ENCODE assay signal across 8 mouse cellular contexts in the genomic region with DNA sequence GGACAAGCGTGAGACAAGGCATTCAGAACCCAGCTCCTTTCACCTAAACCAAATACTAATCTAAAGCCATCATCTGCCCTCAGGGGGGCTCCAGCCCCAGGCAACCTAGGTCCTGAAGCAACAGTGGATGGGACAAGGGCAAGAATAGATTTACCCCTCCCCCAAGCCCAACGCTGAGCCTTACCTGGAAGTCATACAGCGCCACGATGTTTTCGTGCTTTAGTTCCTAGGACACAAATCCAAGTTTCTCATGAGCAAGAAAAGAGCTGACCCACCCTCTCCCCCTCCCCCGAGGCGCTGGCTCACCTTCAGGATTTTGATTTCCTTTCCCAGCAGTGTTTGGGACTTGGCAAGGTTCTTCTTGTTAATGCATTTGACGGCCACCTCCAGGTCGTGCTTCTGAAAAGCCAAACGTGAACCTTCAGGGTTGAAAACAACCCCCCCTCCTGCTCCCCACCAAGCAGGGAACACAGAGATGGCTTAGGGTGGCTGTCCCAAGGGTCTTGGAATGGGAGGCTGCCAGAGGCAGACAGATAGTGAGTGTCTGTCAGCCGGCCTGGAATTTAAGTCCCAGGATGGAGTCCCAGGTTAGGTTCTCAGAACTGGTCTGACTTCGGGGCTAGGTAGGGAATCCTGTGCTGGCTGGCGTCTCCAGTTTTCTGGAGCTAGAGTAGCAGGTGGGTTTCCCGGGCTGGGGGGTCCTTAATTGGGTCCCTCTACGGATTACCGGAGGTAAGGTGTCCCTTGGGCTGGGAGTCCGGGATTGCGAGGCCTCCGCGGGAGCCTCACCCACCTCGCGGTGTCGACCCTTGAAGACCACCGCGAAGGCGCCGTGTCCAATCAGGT. TPM values are rescaled to one million over a fixed set of nuclear protein-coding genes. Genes with fewer than 3 reads are reported as not detected.
A peak's percentile ranks its signal among the peaks of the same experiment; 100 is the strongest.
DNase-seq lines count a peak whose midpoint lies in the region; ATAC-seq and TF ChIP-seq lines count a peak whose summit lies in the region.

No protein-coding gene starts in this region.

- H3K9me3 ChIP-seq in lung, embryonic 16.5 days (ENCODE audit: control insufficient read depth, low read length), result no peaks in the 10 kb centered on the region

- DNase-seq in spleen, adult 2 months (ENCODE audit: low read depth in 1 of 2, low spot score in 2 of 2), result no peak
- DNase-seq in spleen, adult 18-20 months, result no peak
- peak; percentile 55 to 60 for DNase-seq in cerebellum, adult 2 months
- peak; percentile 32 to 70 for DNase-seq in heart, adult 18-20 months
- peak; percentile 59 for DNase-seq in kidney, adult 18-20 months
- DNase-seq in splenic B cell, adult 2 months (ENCODE audit: low read depth, low spot score), result peak; percentile 22
- no peak for DNase-seq in right cerebral cortex, adult 2 months (ENCODE audit: low spot score in 2 of 2)

- H3K36me3 ChIP-seq in spleen, adult 2 months (ENCODE audit: control insufficient read depth, insufficient read depth, low read length), result no peaks in the 10 kb centered on the region
- H3K36me3 ChIP-seq in lung, embryonic 16.5 days (ENCODE audit: control insufficient read depth, insufficient read depth, low read length), result peaks cover 8% of the 10 kb centered on the region
- no peaks in the 10 kb centered on the region for H3K36me3 ChIP-seq in splenic B cell, adult 2 months (ENCODE audit: control insufficient read depth, insufficient read depth, low read length, poor library complexity, severe bottlenecking)

- no peak for ATAC-seq in lung, embryonic 16.5 days (ENCODE audit: low read depth)

- 4% methylated on average over 27 of the region's 27 CpGs for WGBS in spleen, adult 2 months
- under 1% methylated on average over 27 of the region's 27 CpGs for WGBS in cerebellum, adult 2 months
- under 1% methylated on average over 27 of the region's 27 CpGs for WGBS in lung, embryonic 16.5 days

- H3K27ac ChIP-seq in spleen, adult 2 months (ENCODE audit: insufficient read depth, low read length), result peak overlapping the region; percentile 65; the same call in 1 of the 2 replicates
- peak overlapping the region; percentile 65 for H3K27ac ChIP-seq in cerebellum, adult 2 months (ENCODE audit: insufficient read depth, low read length)
- H3K27ac ChIP-seq in lung, embryonic 16.5 days (ENCODE audit: low read length), result peak overlapping the region; percentile 74

- H3K4me2 ChIP-seq in lung, embryonic 16.5 days (ENCODE audit: low read depth, low read length), result peak overlapping the region; percentile 91

- H3K9ac ChIP-seq in lung, embryonic 16.5 days (ENCODE audit: low read length), result peak overlapping the region; percentile 97

- no peaks in the 10 kb centered on the region for H3K27me3 ChIP-seq in spleen, adult 2 months (ENCODE audit: control insufficient read depth, insufficient read depth, low read length)
- no peaks in the 10 kb centered on the region for H3K27me3 ChIP-seq in cerebellum, adult 2 months (ENCODE audit: control insufficient read depth, insufficient read depth, low read length)
- no peaks in the 10 kb centered on the region for H3K27me3 ChIP-seq in lung, embryonic 16.5 days (ENCODE audit: control insufficient read depth, insufficient read depth, low read depth, low read length)
- H3K27me3 ChIP-seq in splenic B cell, adult 2 months (ENCODE audit: control insufficient read depth, insufficient read depth, low read length, poor library complexity, severe bottlenecking), result no peaks in the 10 kb centered on the region

- H3K4me1 ChIP-seq in spleen, adult 2 months (ENCODE audit: control insufficient read depth, insufficient read depth, insufficient read length), result peaks cover 14% of the 10 kb centered on the region
- H3K4me1 ChIP-seq in cerebellum, adult 2 months (ENCODE audit: control insufficient read depth, insufficient read depth, low read length), result peaks cover 17% of the 10 kb centered on the region
- peaks cover 13% of the 10 kb centered on the region for H3K4me1 ChIP-seq in lung, embryonic 16.5 days (replicated peaks; ENCODE audit: control insufficient read depth, insufficient read depth, low read length)

- TF ChIP-seq POLR2A in spleen, adult 2 months (IDR thresholded peaks at IDR 0.05; ENCODE audit: low read depth, low read length), result no peak
- TF ChIP-seq POLR2A in cerebellum, adult 2 months (IDR thresholded peaks at IDR 0.05; ENCODE audit: borderline replicate concordance, insufficient read depth, low read length), result no peak

- H3K4me3 ChIP-seq in spleen, adult 2 months (ENCODE audit: extremely low read depth, insufficient read depth, insufficient read length), result peak overlapping the region; percentile 93
- H3K4me3 ChIP-seq in cerebellum, adult 2 months (replicated peaks; ENCODE audit: insufficient read depth, low read depth, low read length), result peak overlapping the region; percentile 84
- H3K4me3 ChIP-seq in lung, embryonic 16.5 days (ENCODE audit: low read length), result peak overlapping the region; percentile 81

- TF ChIP-seq CTCF in spleen, adult 2 months (IDR thresholded peaks at IDR 0.05; ENCODE audit: extremely low read depth, insufficient read depth, insufficient read length, insufficient replicate concordance), result no peak
- TF ChIP-seq CTCF in cerebellum, adult 2 months (IDR thresholded peaks at IDR 0.05; ENCODE audit: borderline replicate concordance, insufficient read depth, low read depth, low read length), result no peak

RNA-seq across cellular contexts. Expression of a gene that starts 0.9 kb away (rescaled TPM):
- 39.9 and 40.6 TPM in 2 replicates for polyA plus RNA-seq in spleen, adult 2 months (2012; rRNA removed)
- polyA plus RNA-seq in cerebellum, adult 2 months (2012; rRNA removed), result 94.7 and 96.0 TPM in 2 replicates
- total RNA-seq in heart, adult 18-20 months (2021), result 10 to 100 TPM; 66.3 to 78.1 TPM
- 13.1 and 16.3 TPM in 2 replicates for polyA plus RNA-seq in lung, embryonic 16.5 days (2015; fragmentation: Nextera tagmentation; extraction: Ambion mirVana)

RNA-seq across cellular contexts. Expression of a gene that starts 28.6 kb away (rescaled TPM):
- polyA plus RNA-seq in spleen, adult 2 months (2012; rRNA removed), result 19.2 and 20.9 TPM in 2 replicates
- 26.5 and 28.8 TPM in 2 replicates for polyA plus RNA-seq in cerebellum, adult 2 months (2012; rRNA removed)
- total RNA-seq in heart, adult 18-20 months (2021), result 10 to 100 TPM; 23.2 to 23.8 TPM
- polyA plus RNA-seq in lung, embryonic 16.5 days (2015; fragmentation: Nextera tagmentation; extraction: Ambion mirVana), result 25.2 and 27.8 TPM in 2 replicates

RNA-seq across cellular contexts. Expression of a gene that starts 30.5 kb away (rescaled TPM):
- 26.3 and 26.8 TPM in 2 replicates for polyA plus RNA-seq in spleen, adult 2 months (2012; rRNA removed)
- 21.6 and 24.4 TPM in 2 replicates for polyA plus RNA-seq in cerebellum, adult 2 months (2012; rRNA removed)
- 10 to 100 TPM; 16.4 to 21.0 TPM for total RNA-seq in heart, adult 18-20 months (2021)
- 28.1 and 33.1 TPM in 2 replicates for polyA plus RNA-seq in lung, embryonic 16.5 days (2015; fragmentation: Nextera tagmentation; extraction: Ambion mirVana)

RNA-seq across cellular contexts. Expression of a gene that starts 30.7 kb away (rescaled TPM):
- polyA plus RNA-seq in spleen, adult 2 months (2012; rRNA removed), result 6.7 and 12.3 TPM in 2 replicates
- 2.2 and 3.3 TPM in 2 replicates for polyA plus RNA-seq in cerebellum, adult 2 months (2012; rRNA removed)
- 1 to 10 TPM; 2.1 to 2.3 TPM for total RNA-seq in heart, adult 18-20 months (2021)
- 32.1 and 34.2 TPM in 2 replicates for polyA plus RNA-seq in lung, embryonic 16.5 days (2015; fragmentation: Nextera tagmentation; extraction: Ambion mirVana)

RNA-seq across cellular contexts. Expression of a gene that starts 38.5 kb away (rescaled TPM):
- 85.2 and 89.1 TPM in 2 replicates for polyA plus RNA-seq in spleen, adult 2 months (2012; rRNA removed)
- 36.4 and 43.1 TPM in 2 replicates for polyA plus RNA-seq in cerebellum, adult 2 months (2012; rRNA removed)
- total RNA-seq in heart, adult 18-20 months (2021), result 10 to 100 TPM; 30.0 to 33.5 TPM
- 41.8 and 46.3 TPM in 2 replicates for polyA plus RNA-seq in lung, embryonic 16.5 days (2015; fragmentation: Nextera tagmentation; extraction: Ambion mirVana)

Comparison
In these comparisons a context has a peak if more than half of its experiments do, and no peak if none do; other contexts are left out.
1. DNase-seq: peak in cerebellum, adult 2 months (2 of 2), heart, adult 18-20 months (2 of 2), kidney, adult 18-20 months (single experiment) and splenic B cell, adult 2 months (single experiment); none in spleen, adult 2 months (0 of 2), spleen, adult 18-20 months (0 of 2) and right cerebral cortex, adult 2 months (0 of 2).
2. Peak in every context shown above with its lines, with median percentiles within 50 percentile points of each other: H3K27ac ChIP-seq and H3K4me3 ChIP-seq.